Comparison of ENCODE assay signal across 1 mouse cellular context in genomic region chr17:57145115-57145514, GRCm38 (mm10).
TF ChIP-seq lines count a peak whose summit lies in the region.

No protein-coding gene starts in this region.

TF ChIP-seq in CH12.LX, 34 proteins besides CTCF, POLR2A, EP300 and RAD21 (continued from another document):
- TF ChIP-seq ZC3H11A (IDR thresholded peaks at IDR 0.05; ENCODE audit: low read depth, low read length) (no peak), RCOR1 (conservative IDR thresholded peaks at IDR 0.05; ENCODE audit: low read depth, low read length) (0 out of 2 replicates have a peak, but pooled peaks have one; percentile 25), TBP (conservative IDR thresholded peaks at IDR 0.05; ENCODE audit: low read depth, low read length) (no peak), MAZ (IDR thresholded peaks at IDR 0.05; ENCODE audit: low read depth, low read length) (0 out of 2 replicates have a peak, but pooled peaks have one; percentile 5), POLR2AphosphoS2 (IDR thresholded peaks at IDR 0.05; ENCODE audit: low read depth, low read length) (no peak; the same call in 1 of the 2 replicates), NELFE (IDR thresholded peaks at IDR 0.05; ENCODE audit: low read depth, low read length) (no peak), PAX5 (IDR thresholded peaks at IDR 0.05; ENCODE audit: low read length) (no peak), USF1 (IDR thresholded peaks at IDR 0.05; ENCODE audit: low read depth, low read length) (no peak), CHD1 (IDR thresholded peaks at IDR 0.05; ENCODE audit: low read depth, low read length) (peak; percentile 92), IRF4 (IDR thresholded peaks at IDR 0.05; ENCODE audit: low read depth, low read length) (no peak; the same call in 1 of the 2 replicates), E2F4 (IDR thresholded peaks at IDR 0.05; ENCODE audit: insufficient replicate concordance, low read depth, low read length) (no peak), SMC3 (IDR thresholded peaks at IDR 0.05; ENCODE audit: low read depth, low read length) (no peak), MXI1 (IDR thresholded peaks at IDR 0.05; ENCODE audit: low read depth, low read length) (no peak; the same call in 1 of the 2 replicates), UBTF (IDR thresholded peaks at IDR 0.05; ENCODE audit: low read depth, low read length) (no peak), NRF1 (IDR thresholded peaks at IDR 0.05; ENCODE audit: low read depth, low read length) (no peak), HCFC1 (IDR thresholded peaks at IDR 0.05; ENCODE audit: low read depth, low read length) (peak; percentile 20; the same call in 1 of the 2 replicates), MAX (IDR thresholded peaks at IDR 0.05; ENCODE audit: low read length) (no peak), SIN3A (IDR thresholded peaks at IDR 0.05; ENCODE audit: low read length) (peak; percentile 53; the same call in 1 of the 2 replicates), KAT2A (IDR thresholded peaks at IDR 0.05; ENCODE audit: insufficient replicate concordance, low read length) (no peak), ZMIZ1 (IDR thresholded peaks at IDR 0.05; ENCODE audit: low read depth, low read length) (no peak; the same call in 1 of the 2 replicates), ETS1 (conservative IDR thresholded peaks at IDR 0.05; ENCODE audit: low read depth, low read length) (no peak), USF2 (conservative IDR thresholded peaks at IDR 0.05; ENCODE audit: low read depth, low read length) (no peak), TCF12 (IDR thresholded peaks at IDR 0.05; ENCODE audit: low read depth, low read length) (no peak), MEF2A (IDR thresholded peaks at IDR 0.05; ENCODE audit: borderline replicate concordance, low read depth, low read length) (no peak)
